Mouse (Mus musculus) kidney, embryonic 16.5 days (tissue): ENCODE measurements at regions not wholly inside any gene's neighbourhood (a gene's known extent, or its start where the extent isn't known, plus 50 kb on each side); places are given as distances from the start of the nearest gene placed in this dataset.

ENCODE experiments used
- ATAC-seq: fragments of 200-750 bp; cut with Nextera tagmentation; 2 replicates; pipeline ENCODE4 v1.8.0; 2017; ENCODE audit warnings: moderate TSS enrichment; ENCODE audit not compliant: low FRiP score, low TSS enrichment
- H3K27ac ChIP-seq: fragments of 300-500 bp; sonication (generic); 2 replicates; pipeline ENCODE4 v1.5.1; 2014; ENCODE audit warnings: low read length
- H3K27me3 ChIP-seq: fragments of 300-500 bp; sonication (generic); 2 replicates; pipeline ENCODE4 v1.6.1; 2014; ENCODE audit warnings: low read length, control low read depth, mixed read lengths; ENCODE audit not compliant: insufficient read depth
- H3K36me3 ChIP-seq: fragments of 300-500 bp; sonication (generic); 2 replicates; pipeline ENCODE4 v1.6.1; 2014; ENCODE audit warnings: low read length, control low read depth, mixed read lengths; ENCODE audit not compliant: insufficient read depth
- H3K4me1 ChIP-seq: fragments of 300-500 bp; sonication (generic); 2 replicates; pipeline ENCODE4 v1.6.1; 2014; ENCODE audit warnings: low read length, control low read depth, mixed read lengths; ENCODE audit not compliant: insufficient read depth
- H3K4me2 ChIP-seq: fragments of 300-500 bp; sonication (generic); replicated peaks from 2 replicates; pipeline ENCODE4 v1.6.1; 2014; ENCODE audit warnings: low read depth, low read length
- H3K4me3 ChIP-seq: fragments of 300-500 bp; sonication (generic); 2 replicates; pipeline ENCODE4 v1.5.1; 2014; ENCODE audit warnings: mild to moderate bottlenecking, low read length
- H3K9ac ChIP-seq: fragments of 300-500 bp; sonication (generic); replicated peaks from 2 replicates; pipeline ENCODE4 v1.6.1; 2014; ENCODE audit warnings: low read length
- H3K9me3 ChIP-seq: fragments of 300-500 bp; sonication (generic); 2 replicates; pipeline ENCODE4 v1.6.1; 2016; ENCODE audit warnings: low read length, control low read depth
- WGBS: fragments of 180-500 bp; shearing (Covaris S2); extraction: QIAGEN DNeasy Blood & Tissue Kit; methylation state at CpG from one replicate; pipeline ENCODE4 v1.1.7; 2014; 5-methylcytosine and 5-hydroxymethylcytosine counted together

DNA sequence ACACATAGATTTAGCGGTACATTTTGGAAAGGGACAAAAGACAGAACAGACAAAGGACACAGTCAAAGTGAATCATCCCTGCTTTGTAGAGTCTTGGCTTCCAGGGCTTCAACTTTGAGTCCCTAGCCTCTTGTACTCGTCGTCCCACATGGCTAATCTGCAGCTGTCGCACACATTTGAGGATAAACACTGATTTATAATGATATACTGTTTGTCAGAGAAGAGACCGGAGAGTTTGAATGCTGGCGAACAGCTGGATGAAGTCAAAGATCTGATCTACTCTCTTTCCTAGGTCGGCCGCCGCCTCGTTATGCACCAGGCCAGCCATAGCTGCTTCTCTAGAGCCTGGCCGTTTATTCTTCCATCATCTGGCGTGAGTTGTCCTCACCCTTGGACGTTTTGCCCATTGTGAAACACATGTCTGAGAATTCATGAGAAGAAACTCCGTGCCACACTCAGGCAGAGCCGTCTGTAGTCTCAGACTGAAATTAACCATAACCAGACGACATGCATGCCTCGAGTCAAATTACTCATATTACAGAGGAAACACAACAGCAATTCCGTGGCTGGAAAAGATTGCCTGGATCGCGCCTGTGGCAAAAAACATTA is 448.4 kb upstream of the Rgma start:
- no peaks in the 10 kb centered on the region for H3K4me1 ChIP-seq
- no peak for ATAC-seq
- no peaks in the 10 kb centered on the region for H3K27me3 ChIP-seq
- no peak overlapping the region for H3K4me3 ChIP-seq
- H3K4me2 ChIP-seq: no peak overlapping the region
- no peaks in the 10 kb centered on the region for H3K36me3 ChIP-seq
- 59% methylated on average over 20 of the region's 20 CpGs for WGBS
- H3K9me3 ChIP-seq: no peaks in the 10 kb centered on the region
- H3K27ac ChIP-seq: no peak overlapping the region
- no peak overlapping the region for H3K9ac ChIP-seq

DNA sequence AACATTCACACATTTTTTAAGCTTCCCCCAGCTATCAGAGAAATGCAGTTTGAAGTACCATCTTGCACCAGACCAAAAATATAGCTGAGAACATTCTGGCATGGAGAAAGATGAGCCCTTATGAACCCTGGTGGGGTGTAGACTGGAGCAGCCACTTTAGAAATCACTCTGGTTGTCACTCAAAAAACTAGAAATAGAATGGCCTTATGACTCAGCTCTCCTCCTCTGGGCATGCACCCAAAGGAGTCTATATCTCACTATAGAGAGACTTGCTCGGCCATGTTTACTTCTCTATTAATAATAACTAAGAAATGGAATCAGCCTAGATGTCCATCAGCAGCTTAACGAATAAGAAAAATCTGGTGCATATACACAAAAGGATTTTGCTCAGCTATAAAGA is 436.5 kb upstream of the Rgma start:
- Histone ChIP-seq H3K4me1 (no peaks in the 10 kb centered on the region), H3K4me2 (no peak overlapping the region), H3K4me3 (no peak overlapping the region), H3K9me3 (no peaks in the 10 kb centered on the region), H3K9ac (no peak overlapping the region), H3K36me3 (no peaks in the 10 kb centered on the region), H3K27me3 (no peaks in the 10 kb centered on the region), H3K27ac (no peak overlapping the region)
- 80% methylated on average over 2 of the region's 2 CpGs for WGBS
- ATAC-seq: no peak

DNA sequence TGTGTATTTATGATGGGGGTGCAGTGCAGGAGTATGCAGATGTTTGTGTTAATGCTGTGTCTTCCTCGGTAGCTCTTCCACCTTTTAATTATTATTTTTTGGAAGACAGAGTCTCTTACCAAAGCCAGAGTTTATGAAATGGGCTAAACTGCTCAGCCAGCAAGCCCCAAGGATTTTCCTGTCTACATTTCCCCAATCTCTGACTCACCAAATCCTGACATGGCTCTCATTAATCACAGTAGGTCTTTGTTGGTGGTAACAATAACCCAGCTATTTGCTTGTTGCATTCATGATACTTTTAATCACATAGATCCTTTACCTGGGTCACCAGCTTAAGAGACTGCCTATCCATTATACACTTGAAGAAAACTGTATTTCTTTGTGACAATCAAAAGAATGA is 427.8 kb upstream of the Rgma start:
- Histone ChIP-seq H3K4me1 (no peaks in the 10 kb centered on the region), H3K27ac (no peak overlapping the region), H3K9ac (no peak overlapping the region), H3K4me3 (no peak overlapping the region), H3K36me3 (no peaks in the 10 kb centered on the region), H3K27me3 (no peaks in the 10 kb centered on the region), H3K9me3 (no peaks in the 10 kb centered on the region), H3K4me2 (no peak overlapping the region)
- WGBS: 88% methylated on average over 1 of the region's 1 CpGs
- ATAC-seq: no peak

DNA sequence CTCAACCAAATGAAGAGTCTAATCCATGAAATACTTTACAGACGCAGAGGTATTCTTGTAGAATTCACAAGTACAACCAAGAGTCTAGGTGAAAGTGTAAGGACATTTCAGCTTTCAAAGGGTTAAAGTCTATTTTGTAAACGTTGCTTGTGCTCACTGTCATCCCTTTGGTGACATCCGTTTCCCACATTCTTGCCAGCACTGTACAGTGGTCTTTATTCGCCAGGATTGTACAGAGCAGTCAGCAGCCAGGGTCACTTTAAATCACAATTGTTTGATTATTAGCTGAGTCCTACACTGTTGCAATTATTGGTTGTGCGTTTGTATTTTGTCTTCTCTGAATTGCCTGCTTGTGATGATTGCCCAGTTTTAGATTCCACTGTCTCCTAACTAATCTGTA is 427.3 kb upstream of the Rgma start:
- no peak for ATAC-seq
- no peaks in the 10 kb centered on the region for H3K36me3 ChIP-seq
- H3K9ac ChIP-seq: no peak overlapping the region
- H3K4me3 ChIP-seq: no peak overlapping the region
- H3K4me2 ChIP-seq: no peak overlapping the region
- H3K4me1 ChIP-seq: no peaks in the 10 kb centered on the region
- H3K27ac ChIP-seq: no peak overlapping the region
- no peaks in the 10 kb centered on the region for H3K27me3 ChIP-seq
- WGBS: 62% methylated on average over 5 of the region's 5 CpGs
- no peaks in the 10 kb centered on the region for H3K9me3 ChIP-seq

- 48% methylated on average over 3 of the region's 3 CpGs for WGBS
- Histone ChIP-seq H3K27me3 (no peaks in the 10 kb centered on the region), H3K4me1 (no peaks in the 10 kb centered on the region), H3K36me3 (no peaks in the 10 kb centered on the region), H3K4me2 (no peak overlapping the region), H3K4me3 (no peak overlapping the region), H3K27ac (no peak overlapping the region), H3K9me3 (no peaks in the 10 kb centered on the region), H3K9ac (no peak overlapping the region)
- ATAC-seq: no peak
Observed at GRCm38 (mm10) chr7:72948666-72949065, 426.6 kb upstream of the Rgma start.

- Histone ChIP-seq H3K4me2 (no peak overlapping the region), H3K9ac (no peak overlapping the region), H3K27ac (no peak overlapping the region), H3K36me3 (no peaks in the 10 kb centered on the region), H3K9me3 (no peaks in the 10 kb centered on the region), H3K4me3 (no peak overlapping the region), H3K4me1 (no peaks in the 10 kb centered on the region), H3K27me3 (no peaks in the 10 kb centered on the region)
- 44% methylated on average over 7 of the region's 7 CpGs for WGBS
- ATAC-seq: no peak
Observed at GRCm38 (mm10) chr7:72949886-72950285, 425.4 kb upstream of the Rgma start.

DNA sequence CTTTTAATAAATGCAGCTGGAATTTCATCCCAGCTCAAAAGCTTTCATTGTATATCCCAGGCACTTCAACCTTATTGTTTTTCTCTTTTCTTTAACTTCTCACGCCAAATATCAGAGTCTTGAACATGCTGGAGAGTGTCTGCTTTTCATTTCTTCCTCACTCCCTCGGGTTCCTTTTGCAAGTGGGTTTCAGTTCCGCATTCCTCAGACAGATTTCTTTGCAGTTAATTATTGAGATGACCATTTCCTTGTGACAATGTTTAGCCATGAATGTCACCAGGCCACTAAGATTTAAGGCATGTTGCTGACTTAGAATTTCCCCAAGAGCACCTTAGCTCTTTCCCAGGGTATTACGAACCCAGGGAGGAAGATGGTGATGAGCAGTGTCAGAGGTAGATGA is 417.6 kb upstream of the Rgma start:
- ATAC-seq: no peak
- Histone ChIP-seq H3K4me3 (no peak overlapping the region), H3K36me3 (no peaks in the 10 kb centered on the region), H3K9ac (no peak overlapping the region), H3K4me2 (no peak overlapping the region; the same call in 1 of the 2 replicates), H3K27ac (no peak overlapping the region), H3K4me1 (no peaks in the 10 kb centered on the region), H3K9me3 (no peaks in the 10 kb centered on the region), H3K27me3 (no peaks in the 10 kb centered on the region)
- 38% methylated on average over 4 of the region's 4 CpGs for WGBS

DNA sequence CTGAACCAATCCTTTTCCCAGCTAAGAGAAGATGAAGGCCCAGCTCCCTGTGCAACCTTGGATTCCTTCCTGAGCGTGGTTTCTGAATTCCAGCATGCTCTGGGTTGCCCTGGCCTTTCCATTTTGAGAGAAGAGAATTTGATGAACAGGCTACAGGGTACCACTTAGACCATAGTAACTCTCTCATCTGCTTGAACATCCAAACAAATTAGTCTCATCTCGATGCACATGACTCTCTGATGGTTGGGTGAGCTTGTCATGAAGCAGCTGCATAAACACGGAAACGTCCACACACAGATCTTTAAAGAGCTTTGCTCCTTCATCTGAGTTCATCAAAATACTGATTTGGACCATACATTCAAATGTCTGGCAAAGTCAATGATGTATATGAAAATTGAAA is 414.0 kb upstream of the Rgma start:
- H3K4me3 ChIP-seq: no peak overlapping the region
- no peak overlapping the region for H3K27ac ChIP-seq
- no peak; the same call in 1 of the 2 replicates for ATAC-seq
- H3K36me3 ChIP-seq: no peaks in the 10 kb centered on the region
- WGBS: 40% methylated on average over 4 of the region's 4 CpGs
- H3K9me3 ChIP-seq: no peaks in the 10 kb centered on the region
- no peak overlapping the region for H3K4me2 ChIP-seq
- no peak overlapping the region for H3K9ac ChIP-seq
- H3K4me1 ChIP-seq: no peaks in the 10 kb centered on the region
- H3K27me3 ChIP-seq: no peaks in the 10 kb centered on the region

DNA sequence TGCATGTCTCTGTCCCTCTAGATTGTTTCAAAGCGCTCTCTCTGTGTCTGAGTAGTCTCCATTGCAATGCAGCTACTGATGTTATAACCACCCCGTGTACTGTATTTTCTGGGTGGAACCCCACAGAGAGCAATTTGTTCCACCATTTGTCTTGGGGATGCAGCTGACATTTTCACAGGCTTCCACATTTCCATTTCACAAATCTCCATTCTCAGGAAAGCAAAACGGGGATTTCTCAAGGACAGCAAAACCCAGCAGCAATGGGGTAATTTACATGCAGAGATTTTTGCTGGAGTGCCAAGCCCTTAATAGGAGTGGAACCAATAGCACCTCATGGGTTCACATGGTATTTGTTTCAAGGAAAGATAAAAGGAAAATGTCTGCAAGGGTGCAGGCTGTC is 412.5 kb upstream of the Rgma start:
- H3K27me3 ChIP-seq: no peaks in the 10 kb centered on the region
- H3K9ac ChIP-seq: no peak overlapping the region
- no peaks in the 10 kb centered on the region for H3K36me3 ChIP-seq
- no peak for ATAC-seq
- H3K4me2 ChIP-seq: no peak overlapping the region
- no peak overlapping the region for H3K27ac ChIP-seq
- H3K4me3 ChIP-seq: no peak overlapping the region
- no peaks in the 10 kb centered on the region for H3K9me3 ChIP-seq
- H3K4me1 ChIP-seq: no peaks in the 10 kb centered on the region
- WGBS: 71% methylated on average over 3 of the region's 3 CpGs

GRCm38 (mm10) chr7:72963908-72964307 is 411.4 kb upstream of the Rgma start:
- Histone ChIP-seq H3K4me3 (no peak overlapping the region), H3K4me2 (no peak overlapping the region), H3K27me3 (no peaks in the 10 kb centered on the region), H3K9me3 (no peaks in the 10 kb centered on the region), H3K9ac (no peak overlapping the region), H3K4me1 (no peaks in the 10 kb centered on the region), H3K27ac (no peak overlapping the region), H3K36me3 (no peaks in the 10 kb centered on the region)
- no peak for ATAC-seq
- 69% methylated on average over 3 of the region's 3 CpGs for WGBS
